Mouse (Mus musculus) spleen, adult 2 months (tissue): ENCODE measurements around the gene Fgfr2.

Source experiments
- CTCF ChIP-seq: fragments of 200-500 bp; IDR thresholded peaks from 2 replicates; pipeline ENCODE4 v1.5.1; 2011; ENCODE audit warnings: mild to moderate bottlenecking, inconsistent platforms; ENCODE audit not compliant: insufficient read depth, insufficient read length, insufficient replicate concordance; ENCODE audit errors: extremely low read depth
- POLR2A ChIP-seq: fragments of 200-500 bp; IDR thresholded peaks from 2 replicates; pipeline ENCODE4 v1.6.1; 2011; ENCODE audit warnings: low read depth, low read length, inconsistent platforms

DNA sequence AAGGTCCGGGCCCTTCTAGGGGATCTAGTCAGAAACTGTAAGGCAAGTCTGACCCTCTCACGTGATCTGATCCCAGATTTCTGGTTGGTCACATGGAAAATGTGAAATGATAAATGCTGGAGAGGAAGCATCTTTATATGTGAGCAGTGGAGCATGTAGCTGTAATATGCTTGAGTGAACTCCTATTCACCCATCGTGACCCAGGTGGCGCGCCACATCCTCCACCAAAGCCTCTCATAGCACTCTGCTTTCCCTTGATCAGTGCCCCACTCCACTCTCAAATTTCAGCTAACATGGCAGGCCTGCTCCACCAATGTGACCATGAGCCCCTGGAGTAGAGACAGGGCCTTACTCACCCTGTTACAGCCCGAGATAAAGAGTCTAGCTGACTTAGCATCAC lies 685.1 kb downstream of the Fgfr2 start:
- TF ChIP-seq POLR2A (no peak), CTCF (no peak)
